Mouse (Mus musculus) bone marrow macrophage, adult 2 months (primary cell): ENCODE data around the gene Rnf185. TPM values are rescaled to one million over a fixed set of nuclear protein-coding genes. Genes with fewer than 3 reads are reported as not detected.
A peak's percentile ranks its signal among the peaks of the same experiment; 100 is the strongest.

Source experiments
- H3K27ac ChIP-seq: 2 replicates; pipeline ENCODE4 v1.5.1; 2012; ENCODE audit warnings: low read depth, low read length; ENCODE audit not compliant: insufficient read depth
- H3K4me1 ChIP-seq: 2 replicates; pipeline ENCODE4 v1.6.1; 2012; ENCODE audit warnings: low read length; ENCODE audit not compliant: control insufficient read depth, insufficient read depth
- H3K4me3 ChIP-seq: 2 replicates; pipeline ENCODE4 v1.5.1; 2012; ENCODE audit warnings: mild to moderate bottlenecking, low read length, moderate library complexity; ENCODE audit not compliant: insufficient read depth
- CTCF ChIP-seq: IDR thresholded peaks from 2 replicates; pipeline ENCODE4 v1.5.1; 2012; ENCODE audit warnings: low read depth, mild to moderate bottlenecking, low read length, moderate library complexity
- POLR2A ChIP-seq: IDR thresholded peaks from 2 replicates; pipeline ENCODE4 v1.6.1; 2012; ENCODE audit warnings: mild to moderate bottlenecking, low read depth, low read length, borderline replicate concordance
- polyA plus RNA-seq: library from polyadenylated mRNA; stranded (reverse); fragments of >200 nt; gene quantifications from 2 replicates; pipeline ENCODE4 v1.2.4, GENCODE M21; 2012; ENCODE audit not compliant: missing spikeins, insufficient read depth, insufficient read length

Gene Rnf185
- polyA plus RNA-seq, 1 experiment: 24.3 TPM

DNA sequence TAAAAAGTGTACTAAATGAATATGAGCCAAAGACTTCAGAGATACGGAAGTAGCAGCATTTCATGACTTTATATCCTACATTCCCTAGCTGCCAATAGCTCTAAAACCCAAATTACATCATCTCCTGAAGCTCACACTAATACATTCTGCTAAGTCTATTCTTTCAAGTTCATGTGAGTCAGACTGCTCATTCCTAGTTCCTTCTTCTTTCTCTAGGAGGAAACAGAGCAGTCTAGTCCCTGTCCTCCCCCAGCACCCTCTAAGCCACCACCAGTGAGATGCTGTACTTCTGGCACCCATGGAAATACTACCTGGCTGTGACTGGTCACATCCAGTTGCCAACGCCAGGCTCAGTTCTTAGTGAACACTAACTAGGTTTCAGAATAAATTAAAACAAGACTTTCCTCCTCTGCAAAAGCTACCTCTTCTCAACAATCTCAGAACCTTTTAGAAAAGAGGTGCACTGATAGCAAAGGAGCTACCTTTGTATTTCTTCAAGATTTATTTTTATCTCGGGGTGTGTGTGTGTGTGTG, 24.4 kb downstream of the Rnf185 start:
- TF ChIP-seq POLR2A (no peak), CTCF (no peak)
- H3K4me3 ChIP-seq: no peak overlapping the region
- peak overlapping the region; percentile 45 for H3K27ac ChIP-seq
- peaks cover 29% of the 10 kb centered on the region for H3K4me1 ChIP-seq

DNA sequence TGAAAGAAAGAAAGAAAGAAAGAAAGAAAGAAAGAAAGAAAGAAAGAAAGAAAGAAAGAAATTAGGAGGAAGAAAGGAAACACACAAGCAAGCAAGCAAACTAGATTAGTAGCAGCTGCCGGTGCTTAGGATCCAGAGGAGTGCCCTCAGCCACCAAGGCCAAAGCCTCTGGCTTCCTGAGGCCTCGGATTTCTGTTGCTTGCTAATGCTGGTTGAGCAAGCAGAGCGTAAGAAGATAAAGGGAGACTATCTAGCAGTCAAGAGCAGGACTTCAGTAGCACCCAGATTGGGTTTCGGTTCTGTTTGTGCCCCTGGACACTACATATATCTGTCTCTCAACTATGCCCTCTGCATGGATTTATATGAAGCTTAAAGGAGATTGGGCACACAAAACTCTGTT, 29.9 kb downstream of the Rnf185 start:
- Histone ChIP-seq H3K4me3 (no peak overlapping the region), H3K27ac (no peak overlapping the region), H3K4me1 (peaks cover 16% of the 10 kb centered on the region)
- TF ChIP-seq POLR2A (no peak), CTCF (no peak)

DNA sequence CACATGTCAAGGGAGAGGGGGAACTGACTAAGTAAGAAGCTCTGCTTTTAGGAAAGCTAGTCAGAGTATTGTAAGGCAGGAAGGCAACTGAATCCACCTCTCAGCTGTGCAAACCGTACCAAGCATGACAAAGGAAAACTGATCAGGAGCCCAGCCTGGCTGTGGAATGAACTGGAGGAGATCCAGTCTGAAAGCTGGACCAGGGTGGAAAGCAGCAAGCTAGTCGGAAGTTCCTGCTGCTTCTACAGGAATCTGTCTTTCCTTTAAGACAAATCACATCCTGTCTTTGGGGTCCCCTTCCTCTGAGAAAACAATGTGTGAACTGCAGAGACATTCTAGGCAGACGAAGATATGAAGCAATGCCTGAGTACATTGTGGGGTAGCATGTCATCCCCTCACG, 33.4 kb downstream of the Rnf185 start:
- TF ChIP-seq POLR2A: no peak
- H3K4me3 ChIP-seq: no peak overlapping the region
- peaks cover 12% of the 10 kb centered on the region for H3K4me1 ChIP-seq
- no peak overlapping the region for H3K27ac ChIP-seq

DNA sequence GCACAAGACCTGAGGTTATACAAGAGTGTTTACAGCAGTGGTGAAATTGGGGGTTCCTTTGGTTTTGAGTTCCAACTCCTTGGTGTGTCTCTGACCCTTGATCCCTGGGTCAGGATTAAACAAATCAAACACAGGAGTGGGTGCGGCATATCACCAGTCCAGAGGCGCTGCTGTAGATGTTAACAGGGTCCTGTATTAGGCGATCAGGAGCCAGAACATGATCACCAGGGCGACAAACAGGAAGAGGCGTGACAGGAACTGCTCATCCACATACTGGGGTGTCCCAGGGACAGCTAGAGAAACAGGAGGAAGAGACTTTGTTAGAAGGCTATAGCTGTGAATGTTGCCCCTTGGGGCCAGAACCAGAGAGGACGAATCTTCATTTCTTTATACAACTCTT, 34.4 kb downstream of the Rnf185 start:
- TF ChIP-seq POLR2A: no peak
- no peak for TF ChIP-seq CTCF
- peaks cover 12% of the 10 kb centered on the region for H3K4me1 ChIP-seq
- H3K27ac ChIP-seq: no peak overlapping the region
- H3K4me3 ChIP-seq: no peak overlapping the region

DNA sequence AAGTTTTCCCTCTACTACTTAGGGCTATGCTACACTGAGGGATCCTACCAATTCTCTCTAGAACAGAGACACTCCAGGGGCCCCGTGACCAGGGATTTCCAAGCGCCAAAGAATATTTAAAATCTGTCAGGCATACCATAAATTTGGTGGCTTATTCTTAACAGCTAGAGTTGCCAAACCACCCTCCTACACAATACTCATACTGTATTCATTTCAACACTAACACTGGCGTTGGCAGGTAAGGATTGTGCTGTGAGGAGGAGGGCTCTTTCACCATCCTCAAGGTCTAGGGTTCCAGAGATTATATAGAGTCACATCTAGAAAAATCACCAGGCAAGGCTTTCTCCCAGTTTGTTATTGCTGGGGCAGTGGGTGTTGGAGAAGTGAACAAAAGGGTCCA, 35.8 kb downstream of the Rnf185 start:
- Histone ChIP-seq H3K4me3 (no peak overlapping the region), H3K4me1 (peaks cover 8% of the 10 kb centered on the region), H3K27ac (no peak overlapping the region)
- no peak for TF ChIP-seq CTCF
- TF ChIP-seq POLR2A: no peak

DNA sequence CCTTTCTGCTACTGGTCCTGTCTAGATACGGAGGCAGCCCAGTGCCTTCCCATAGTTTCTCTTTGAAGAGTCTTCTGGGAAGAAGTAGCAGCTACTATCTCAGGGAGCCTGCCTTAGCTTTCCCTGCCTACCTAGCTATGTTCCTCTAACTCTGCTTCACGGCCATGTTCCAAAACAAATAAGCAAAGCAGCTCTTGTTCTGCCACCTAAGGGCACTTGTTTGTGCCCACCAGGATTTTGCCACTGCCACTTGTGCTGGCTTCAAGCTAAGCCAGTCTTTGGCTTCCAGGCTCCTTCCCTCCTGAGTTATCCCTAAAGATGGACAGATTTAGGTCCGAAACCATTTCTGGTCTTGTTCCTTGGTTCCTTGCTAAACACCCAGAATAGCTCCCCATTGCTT, 40.1 kb downstream of the Rnf185 start:
- Histone ChIP-seq H3K4me3 (no peak overlapping the region), H3K27ac (no peak overlapping the region), H3K4me1 (peaks cover 4% of the 10 kb centered on the region; the same call in 1 of the 2 replicates)
- no peak for TF ChIP-seq POLR2A
- no peak for TF ChIP-seq CTCF

DNA sequence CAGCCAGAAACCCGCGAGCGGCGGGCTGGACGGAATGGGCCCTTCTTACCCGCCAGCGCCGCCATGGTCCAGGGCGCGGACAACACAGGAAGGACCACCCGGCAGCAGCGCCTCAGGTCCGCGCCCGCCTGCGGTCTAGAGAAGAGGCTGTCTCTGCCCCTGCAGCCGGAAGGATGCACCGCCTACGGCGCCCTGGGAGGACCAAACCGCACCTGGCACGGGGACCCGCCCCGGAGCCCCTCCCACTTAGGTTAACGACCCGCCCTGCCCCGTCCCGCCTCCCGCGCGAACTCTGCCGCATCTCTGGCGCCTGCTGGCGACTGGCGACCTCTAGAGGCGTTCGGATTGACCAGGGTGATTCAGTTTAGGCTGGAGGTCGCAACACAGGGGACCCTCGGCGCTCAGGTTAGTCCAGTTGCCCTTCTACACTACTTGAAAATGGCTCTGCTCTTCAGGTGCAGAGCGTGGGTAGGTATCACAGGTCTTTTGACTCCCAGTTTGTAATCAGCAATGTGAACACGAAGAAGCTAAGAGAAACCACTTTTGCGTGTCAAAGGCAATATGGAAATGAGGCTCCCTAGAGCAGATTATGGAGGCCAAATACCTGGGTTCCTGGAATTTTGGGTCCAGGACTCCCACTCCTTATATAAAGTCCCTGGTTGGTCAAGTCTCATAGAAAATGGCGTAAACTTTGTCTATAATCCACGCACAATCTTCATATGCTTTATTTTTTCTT, 43.0 kb downstream of the Rnf185 start, which contains the start of gene Limk2:
Gene Limk2, minus strand, starts transcription at position 193 of the 736 bp plus-strand sequence.
- Histone ChIP-seq H3K27ac (0 out of 2 replicates have a peak within 1 kb of the TSS, but pooled peaks have one; percentile 10), H3K4me1 (peaks cover 4% of the 10 kb centered on the region; the same call in 1 of the 2 replicates), H3K4me3 (peak within 1 kb of the TSS; percentile 95)
- TF ChIP-seq POLR2A (no peak), CTCF (peak; percentile 75)

DNA sequence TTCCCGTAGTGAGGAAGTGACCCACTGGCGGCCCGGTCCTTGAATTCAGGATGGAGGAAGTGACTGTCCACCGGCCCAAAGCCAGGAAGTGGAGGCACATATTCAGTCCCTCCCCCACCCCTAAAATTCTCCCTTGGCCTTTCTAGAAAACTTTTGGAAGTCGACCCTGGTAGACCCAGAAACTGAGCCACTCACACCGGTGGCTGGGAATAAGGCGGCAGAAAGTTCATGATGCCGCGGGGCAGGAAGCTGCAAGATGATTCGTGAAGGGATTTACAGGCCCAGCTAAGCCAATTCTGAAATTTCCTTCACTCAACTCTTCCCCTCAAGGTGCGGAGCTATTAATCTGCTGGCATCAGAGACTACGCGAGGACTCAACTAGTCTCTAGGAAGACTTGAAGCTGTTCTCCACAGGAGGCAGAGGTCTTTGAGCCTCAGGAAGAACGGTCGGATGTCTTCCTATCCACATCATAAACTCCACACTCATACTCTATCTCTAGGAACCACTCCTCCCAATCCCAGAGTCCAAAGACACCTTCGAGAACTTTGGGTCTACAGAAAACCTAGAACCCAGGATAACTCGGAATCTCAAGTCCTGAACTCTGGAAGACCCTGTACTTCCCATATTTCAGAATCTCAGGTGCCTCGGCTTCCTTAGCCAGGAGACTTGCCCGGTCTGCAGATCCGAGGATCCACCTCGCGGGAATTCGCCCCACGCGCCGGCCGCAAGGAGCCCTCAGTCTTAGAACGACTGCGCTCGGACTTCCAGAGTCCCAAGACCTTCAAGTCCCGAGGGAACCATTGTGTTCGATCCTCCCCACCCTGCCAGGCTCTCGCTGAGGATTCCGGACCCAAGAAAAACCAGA, 43.8 kb downstream of the Rnf185 start:
- H3K4me3 ChIP-seq: peak overlapping the region; percentile 95
- TF ChIP-seq POLR2A (no peak), CTCF (no peak)
- 0 out of 2 replicates have a peak overlapping the region, but pooled peaks have one; percentile 10 for H3K27ac ChIP-seq
- H3K4me1 ChIP-seq: peaks cover 4% of the 10 kb centered on the region; the same call in 1 of the 2 replicates

DNA sequence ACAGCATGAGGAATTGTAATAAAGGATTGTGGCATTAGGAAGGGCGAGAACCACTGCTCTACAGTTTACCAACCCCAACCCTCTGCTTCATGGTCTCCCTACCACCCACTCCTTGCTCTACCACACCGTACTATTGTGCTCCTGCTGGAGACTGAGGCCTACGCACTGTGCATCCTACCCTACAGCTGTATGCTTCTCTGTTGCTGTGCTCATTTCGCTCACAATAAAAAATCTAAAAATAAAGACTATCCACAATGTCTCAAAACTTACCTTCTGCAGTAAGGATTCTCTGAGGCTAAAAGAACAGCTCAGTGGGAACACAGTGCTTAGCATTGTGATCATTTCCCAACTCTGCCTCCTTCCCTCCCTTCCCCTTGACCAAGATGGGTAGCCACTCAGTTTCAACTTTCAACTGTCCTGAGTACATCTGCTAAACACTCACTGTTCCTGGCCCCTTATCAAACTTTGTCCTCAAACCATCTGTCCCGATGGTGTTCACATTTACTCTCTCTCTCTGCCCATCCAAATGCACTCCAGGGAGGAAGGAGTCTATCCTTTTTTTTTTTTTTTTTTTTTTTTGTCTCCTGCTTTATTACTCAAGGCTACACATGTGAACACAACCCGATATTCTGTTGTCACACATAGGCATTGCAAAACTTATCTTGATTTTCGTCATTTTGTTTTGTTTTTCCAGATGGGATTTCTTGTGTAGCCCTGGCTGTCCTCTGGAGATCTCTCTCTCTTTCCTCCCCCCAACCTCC, 47.7 kb downstream of the Rnf185 start:
- Histone ChIP-seq H3K27ac (no peak overlapping the region), H3K4me3 (no peak overlapping the region), H3K4me1 (peaks cover 11% of the 10 kb centered on the region; the same call in 1 of the 2 replicates)
- TF ChIP-seq POLR2A (no peak), CTCF (no peak)

DNA sequence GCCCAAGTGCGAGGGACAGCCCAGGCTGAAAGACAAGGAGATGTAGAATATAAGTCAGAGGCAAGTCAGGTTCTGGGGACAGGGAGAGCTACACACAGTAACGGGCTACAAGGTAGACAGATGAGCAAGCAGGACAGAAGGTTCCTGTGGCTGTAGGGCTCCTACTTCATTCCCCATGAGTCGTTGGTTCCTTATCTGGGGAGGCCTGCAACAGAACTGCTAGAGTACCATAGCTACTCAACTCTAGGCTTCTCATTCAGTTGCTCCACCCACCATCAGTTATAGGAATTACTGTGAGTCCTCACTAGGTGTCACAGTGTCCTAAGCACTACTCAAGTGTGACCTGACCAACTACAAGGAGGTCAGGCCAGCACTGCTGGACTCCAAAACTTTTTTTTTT, 49.1 kb downstream of the Rnf185 start:
- no peak for TF ChIP-seq POLR2A
- no peak for TF ChIP-seq CTCF
- Histone ChIP-seq H3K27ac (no peak overlapping the region), H3K4me1 (peaks cover 11% of the 10 kb centered on the region; the same call in 1 of the 2 replicates), H3K4me3 (no peak overlapping the region)
